Mouse (Mus musculus) right cerebral cortex, postnatal 14 days (tissue): ENCODE data around the gene Chid1.

ENCODE experiments used
- DNase-seq: peaks from one replicate; pipeline ENCODE4 v3.0.0; 2022

The Chid1 gene

GRCm38 (mm10) chr7:141539556-141540311, at the start of gene Chid1:
Gene Chid1 (minus strand): TSS chr7:141539857.
- DNase-seq = peak; percentile 99

DNA sequence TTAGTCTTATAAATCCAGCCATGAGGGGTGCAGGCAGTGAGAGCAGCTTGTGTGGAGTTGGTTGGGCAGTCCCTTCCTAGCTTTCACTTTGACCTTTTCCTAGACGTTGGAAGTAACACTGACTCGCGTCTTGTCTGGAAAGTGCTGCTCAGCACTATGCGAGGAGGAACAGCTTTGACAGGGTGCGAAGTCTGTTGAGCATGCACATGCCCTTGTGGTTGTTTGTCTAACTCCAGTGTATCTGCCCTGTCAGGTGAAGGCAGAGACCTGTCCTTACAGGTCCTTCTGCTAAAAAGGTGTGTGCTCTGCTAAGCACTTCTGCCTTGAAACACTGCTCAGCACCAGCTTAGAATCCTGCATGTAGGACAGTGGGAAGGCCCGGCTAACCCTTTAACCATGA, 49.2 kb upstream of the Chid1 start:
- DNase-seq = no peak

DNA sequence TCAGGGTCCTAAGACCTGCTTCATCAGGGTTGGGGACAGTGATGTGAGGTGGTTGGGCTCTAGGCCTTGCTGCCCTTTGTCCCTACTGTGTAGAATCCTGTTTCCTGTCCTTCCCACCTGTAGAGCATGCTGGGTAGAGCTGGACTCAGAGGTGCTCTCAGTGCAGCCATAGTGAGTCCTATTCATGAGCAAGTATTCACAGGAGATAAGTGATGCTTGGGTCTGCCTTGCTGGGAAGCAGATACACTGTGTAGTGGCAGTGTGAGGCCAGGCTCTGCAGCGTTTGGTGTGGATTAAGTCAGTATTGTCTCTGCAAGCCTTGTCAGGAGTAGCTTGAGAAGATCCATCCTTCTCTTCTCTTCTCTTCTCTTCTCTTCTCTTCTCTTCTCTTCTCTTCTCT, 46.2 kb upstream of the Chid1 start:
- no peak for DNase-seq

- DNase-seq = no peak
Observed at GRCm38 (mm10) chr7:141585288-141585687, 45.6 kb upstream of the Chid1 start.

DNA sequence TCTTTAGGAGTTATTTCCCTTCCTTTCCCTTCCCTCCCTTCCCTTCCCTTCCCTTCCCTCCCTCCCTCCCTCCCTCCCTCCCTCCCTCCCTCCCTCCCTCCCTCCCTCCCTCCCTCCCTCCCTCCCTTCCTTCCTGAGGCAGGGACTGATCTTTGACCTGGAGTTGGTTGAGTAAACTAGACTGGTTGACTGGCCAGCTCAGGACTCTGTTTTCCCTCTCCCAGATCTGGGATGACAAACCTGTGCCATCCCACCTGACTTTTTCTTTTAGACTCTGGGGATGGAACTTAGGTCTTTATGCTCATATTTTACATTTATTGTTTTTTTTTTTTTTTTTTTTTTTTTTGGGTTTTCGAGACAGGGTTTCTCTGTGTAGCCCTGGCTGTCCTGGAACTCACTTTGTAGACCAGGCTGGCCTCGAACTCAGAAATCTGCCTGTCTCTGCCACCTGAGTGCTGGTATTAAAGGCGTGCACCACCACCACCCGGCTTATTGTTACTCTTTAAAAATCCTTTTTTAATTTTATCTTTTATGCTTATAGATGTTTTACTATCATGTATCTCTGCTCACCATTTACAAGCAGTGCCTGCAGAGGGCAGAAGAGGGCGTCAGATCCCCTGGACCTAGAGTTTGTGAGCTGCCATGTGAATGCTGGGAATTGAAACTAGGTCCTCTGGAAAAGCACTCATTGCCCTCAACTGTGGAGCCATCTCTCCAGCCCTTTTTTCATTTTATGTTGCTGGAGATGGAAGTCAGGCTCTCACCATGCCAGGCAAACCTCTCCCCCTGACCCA, 44.6 kb upstream of the Chid1 start:
- DNase-seq = no peak

DNA sequence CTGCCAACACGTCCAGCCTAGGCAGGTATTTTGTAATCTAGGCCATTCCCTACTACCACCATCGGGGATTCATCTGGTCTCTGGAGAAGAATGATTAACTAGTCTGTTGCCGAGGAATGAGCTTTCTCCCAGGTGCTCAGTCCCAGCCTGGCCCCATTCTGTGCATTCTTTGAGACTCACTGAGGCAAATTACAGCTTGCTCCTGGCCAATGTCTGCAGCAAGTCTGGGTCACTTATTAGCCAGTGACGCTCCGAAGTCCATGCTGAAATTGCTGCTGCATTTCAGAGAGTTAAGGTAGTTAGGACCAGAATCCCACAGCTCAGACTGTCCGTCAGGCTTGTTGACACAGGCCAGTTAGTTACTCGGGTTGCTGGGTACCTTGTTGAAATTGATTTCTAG, 41.7 kb upstream of the Chid1 start:
- DNase-seq = no peak

GRCm38 (mm10) chr7:141578943-141579342, 39.3 kb upstream of the Chid1 start:
- DNase-seq = no peak

DNA sequence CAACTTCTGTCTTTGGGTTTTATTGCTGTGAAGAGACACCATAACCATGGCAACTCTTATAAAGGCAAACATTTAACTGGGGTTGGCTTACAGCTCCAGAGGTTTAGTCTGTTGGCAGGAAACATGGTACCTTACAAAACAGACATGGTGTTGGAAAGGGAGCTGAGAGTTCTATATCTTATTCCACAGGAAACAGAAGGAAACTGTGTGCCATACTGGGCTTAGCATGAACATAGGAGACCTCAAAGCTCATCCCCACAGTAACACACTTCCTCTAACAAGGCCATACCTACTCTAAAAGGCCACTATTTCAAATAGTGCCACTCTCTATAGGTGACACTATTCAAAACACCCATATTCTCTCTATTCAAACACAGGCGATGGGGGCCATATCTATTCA, 38.9 kb upstream of the Chid1 start:
- no peak for DNase-seq

- DNase-seq = no peak
Observed at GRCm38 (mm10) chr7:141577801-141578200, 38.1 kb upstream of the Chid1 start.

DNA sequence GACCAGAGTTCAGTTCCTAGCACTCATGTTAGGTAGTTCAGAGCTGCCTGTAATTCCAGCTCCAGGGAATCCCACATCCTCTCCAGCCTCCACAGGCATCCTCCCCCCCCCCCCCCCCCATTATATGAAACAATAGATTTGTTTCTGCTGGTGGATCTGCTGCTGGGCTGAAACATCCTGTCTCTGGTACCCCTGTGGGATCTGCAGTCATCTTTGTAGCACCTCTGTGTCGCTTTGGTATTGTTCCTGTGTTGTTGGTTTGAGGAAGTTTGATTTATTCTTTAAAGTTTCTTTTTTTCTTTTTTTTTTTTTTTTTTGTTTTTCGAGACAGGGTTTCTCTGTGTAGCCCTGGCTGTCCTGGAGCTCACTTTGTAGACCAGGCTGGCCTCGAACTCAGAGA, 35.8 kb upstream of the Chid1 start:
- DNase-seq = no peak

- DNase-seq = no peak
Observed at GRCm38 (mm10) chr7:141574041-141574440, 34.4 kb upstream of the Chid1 start.

DNA sequence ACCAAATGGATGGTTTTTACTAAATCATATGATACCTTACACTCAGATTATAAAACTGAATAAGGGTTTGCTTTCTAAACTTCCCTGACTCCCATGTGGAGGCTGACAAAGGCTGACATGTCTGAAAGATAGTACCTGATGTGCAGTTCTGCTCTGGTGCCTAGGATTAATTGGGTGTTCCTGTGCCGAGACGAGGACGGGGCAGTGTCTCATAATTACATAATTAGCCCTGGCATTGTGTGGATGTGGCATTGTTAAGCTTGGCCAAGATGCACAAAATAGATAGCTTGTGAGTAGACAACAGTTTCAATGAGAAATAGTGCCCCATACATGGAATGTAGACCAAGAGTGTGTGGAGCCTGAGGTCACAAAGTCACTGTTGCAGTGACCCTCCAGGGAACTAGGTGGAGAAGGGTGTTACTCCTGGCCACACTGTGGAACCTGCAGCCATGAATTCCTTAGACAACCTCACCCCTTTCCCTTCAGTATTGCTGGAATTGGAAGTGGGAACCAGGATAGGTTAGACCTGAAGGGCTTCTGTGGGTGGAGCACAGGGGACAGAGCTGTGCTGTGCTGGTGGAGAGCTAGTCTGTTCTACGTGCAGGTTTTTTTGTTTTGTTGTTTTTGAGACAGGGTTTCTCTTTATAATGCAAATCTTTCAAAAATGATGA, 31.1 kb upstream of the Chid1 start:
- no peak for DNase-seq

GRCm38 (mm10) chr7:141569916-141570315, 30.3 kb upstream of the Chid1 start:
- no peak for DNase-seq

- no peak for DNase-seq
Observed at GRCm38 (mm10) chr7:141569283-141569803, 29.7 kb upstream of the Chid1 start.

- DNase-seq = no peak
Observed at GRCm38 (mm10) chr7:141566587-141566986, 26.9 kb upstream of the Chid1 start.

GRCm38 (mm10) chr7:141564561-141564960, 24.9 kb upstream of the Chid1 start:
- no peak for DNase-seq

- peak; percentile 32 for DNase-seq
Observed at GRCm38 (mm10) chr7:141562852-141563427, 23.3 kb upstream of the Chid1 start.

- DNase-seq = no peak
Observed at GRCm38 (mm10) chr7:141562421-141562851, 22.8 kb upstream of the Chid1 start.

- DNase-seq = peak; percentile 93
Observed at GRCm38 (mm10) chr7:141561682-141562391, 22.2 kb upstream of the Chid1 start, which contains the start of gene Ap2a2. Gene Ap2a2 (plus strand): TSS chr7:141562173.

- no peak for DNase-seq
Observed at GRCm38 (mm10) chr7:141560471-141560870, 20.8 kb upstream of the Chid1 start.

- DNase-seq = no peak
Observed at GRCm38 (mm10) chr7:141559726-141560325, 20.2 kb upstream of the Chid1 start.

- no peak for DNase-seq
Observed at GRCm38 (mm10) chr7:141558946-141559345, 19.3 kb upstream of the Chid1 start.
